Mouse (Mus musculus) monocyte, adult 59 days (primary cell): Measurements from ENCODE around the gene Gm20431. TPM values are rescaled to one million over a fixed set of nuclear protein-coding genes. Genes with fewer than 3 reads are reported as not detected.

Experiments used
- total RNA-seq, 2 experiments: library from RNA; stranded (reverse); gene quantifications; one replicate each; pipeline ENCODE4 v1.2.4; 2023

Gene Gm20431
- total RNA-seq, result 10 to 100 TPM; 18.3 to 39.3 TPM

GRCm38 (mm10) chr2:167661270-167662203 is at the start of gene Gm20431:
Gene Gm20431, minus strand, starts transcription at chr2:167661496.

DNA sequence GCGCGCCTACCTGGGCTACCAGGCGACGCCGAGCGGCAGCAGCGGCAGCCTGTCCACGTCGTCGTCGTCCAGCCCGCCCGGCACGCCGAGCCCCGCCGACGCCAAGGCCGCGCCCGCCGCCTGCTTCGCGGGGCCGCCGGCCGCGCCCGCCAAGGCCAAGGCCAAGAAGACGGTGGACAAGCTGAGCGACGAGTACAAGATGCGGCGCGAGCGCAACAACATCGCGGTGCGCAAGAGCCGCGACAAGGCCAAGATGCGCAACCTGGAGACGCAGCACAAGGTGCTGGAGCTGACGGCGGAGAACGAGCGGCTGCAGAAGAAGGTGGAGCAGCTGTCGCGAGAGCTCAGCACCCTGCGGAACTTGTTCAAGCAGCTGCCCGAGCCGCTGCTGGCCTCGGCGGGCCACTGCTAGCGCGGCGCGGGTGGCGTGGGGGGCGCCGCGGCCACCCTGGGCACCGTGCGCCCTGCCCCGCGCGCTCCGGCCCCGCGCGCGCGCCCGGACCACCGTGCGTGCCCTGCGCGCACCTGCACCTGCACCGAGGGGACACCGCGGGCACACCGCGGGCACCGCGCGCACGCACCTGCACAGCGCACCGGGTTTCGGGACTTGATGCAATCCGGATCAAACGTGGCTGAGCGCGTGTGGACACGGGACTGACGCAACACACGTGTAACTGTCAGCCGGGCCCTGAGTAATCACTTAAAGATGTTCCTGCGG is 28.4 kb upstream of the Gm20431 start, which contains the start of gene Tmem189:
TSS of gene Tmem189 (minus strand) at position 322 of the 718 bp plus-strand sequence.

GRCm38 (mm10) chr2:167688498-167689451 is 27.5 kb upstream of the Gm20431 start, which contains the start of gene Cebpb:
Gene Cebpb, plus strand, starts transcription at chr2:167688915.

DNA sequence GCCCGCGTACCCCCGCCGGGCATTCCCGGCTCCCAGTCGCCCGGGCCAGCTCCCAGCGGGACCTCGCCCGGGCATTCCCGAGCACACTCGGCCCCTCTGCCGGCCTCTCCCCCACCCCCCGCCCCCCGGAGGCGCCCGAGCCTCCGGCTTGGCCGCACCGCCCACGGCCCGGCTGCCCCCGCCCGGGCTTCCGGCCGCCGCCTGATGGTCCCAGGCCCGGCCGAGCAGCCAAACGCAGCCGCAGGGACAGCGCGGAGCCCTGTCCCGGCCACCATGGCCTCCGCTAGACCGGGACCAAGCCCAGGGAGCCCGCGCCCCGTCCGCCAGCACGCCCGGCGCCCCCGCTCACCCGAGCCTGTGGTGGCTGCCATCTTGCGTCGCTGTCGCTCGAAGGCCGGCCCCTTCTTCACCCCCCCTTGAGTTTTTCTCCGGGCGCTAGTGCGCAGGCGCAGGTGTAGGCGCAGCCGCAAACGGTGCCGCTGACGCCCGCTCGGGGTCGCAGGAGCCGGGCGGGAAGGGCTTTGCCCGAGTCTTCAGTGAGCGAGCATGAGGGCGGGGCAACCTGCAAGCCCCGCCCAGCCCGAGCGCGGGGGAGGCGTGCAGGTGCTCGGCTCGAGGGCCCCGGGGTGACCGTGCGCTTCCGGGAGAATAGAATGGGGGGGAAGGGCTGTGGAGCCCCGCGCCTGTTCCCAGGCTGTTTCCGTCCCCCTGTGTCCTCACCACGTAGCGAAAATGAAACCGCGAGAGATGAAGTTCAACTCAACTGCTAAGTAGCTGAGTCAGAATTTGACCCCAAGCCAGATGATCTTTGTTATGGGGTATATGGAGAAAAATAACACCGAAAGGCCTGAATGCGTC is 29.5 kb downstream of the Gm20431 start, which contains the start of gene Ube2v1:
TSS of gene Ube2v1 (minus strand) at position 505 of the 858 bp plus-strand sequence.

Other genes with a start within 250 kb of the Gm20431 start
- gene Slc9a8, start 239.8 kb downstream of the Gm20431 start, total RNA-seq, result 10 to 100 TPM; 57.6 to 62.9 TPM
- 10 to 100 TPM; 87.5 to 90.3 TPM for gene Rnf114, start 168.9 kb downstream of the Gm20431 start, total RNA-seq
- 10 to 100 TPM; 41.9 to 48.0 TPM for gene Spata2, start 168.6 kb downstream of the Gm20431 start, total RNA-seq
- gene Snai1, start 123.3 kb downstream of the Gm20431 start, total RNA-seq, result under 1 TPM; 0.43 to 0.50 TPM
- 100 to 1,000 TPM in 1 of 2 experiments, 10 to 100 TPM in 1; 99.4 to 124 TPM for gene Ube2v1, start 29.4 kb downstream of the Gm20431 start, total RNA-seq
- gene Cebpb, start 27.4 kb upstream of the Gm20431 start, total RNA-seq, result 1,000 to 10,000 TPM; 1,032 to 1,174 TPM
- gene Tmem189, start 28.3 kb upstream of the Gm20431 start, total RNA-seq, result 100 to 1,000 TPM; 127 to 156 TPM